Mouse (Mus musculus): Measurements from ENCODE around the gene Mgll.

Gene Mgll

GRCm38 (mm10) chr6:88717143-88718032 is 6.8 kb upstream of the Mgll start:
- peak; percentile 31 to 65 for DNase-seq (ENCODE audit: inconsistent age in 2 of 2, low spot score in 1 of 2)

DNA sequence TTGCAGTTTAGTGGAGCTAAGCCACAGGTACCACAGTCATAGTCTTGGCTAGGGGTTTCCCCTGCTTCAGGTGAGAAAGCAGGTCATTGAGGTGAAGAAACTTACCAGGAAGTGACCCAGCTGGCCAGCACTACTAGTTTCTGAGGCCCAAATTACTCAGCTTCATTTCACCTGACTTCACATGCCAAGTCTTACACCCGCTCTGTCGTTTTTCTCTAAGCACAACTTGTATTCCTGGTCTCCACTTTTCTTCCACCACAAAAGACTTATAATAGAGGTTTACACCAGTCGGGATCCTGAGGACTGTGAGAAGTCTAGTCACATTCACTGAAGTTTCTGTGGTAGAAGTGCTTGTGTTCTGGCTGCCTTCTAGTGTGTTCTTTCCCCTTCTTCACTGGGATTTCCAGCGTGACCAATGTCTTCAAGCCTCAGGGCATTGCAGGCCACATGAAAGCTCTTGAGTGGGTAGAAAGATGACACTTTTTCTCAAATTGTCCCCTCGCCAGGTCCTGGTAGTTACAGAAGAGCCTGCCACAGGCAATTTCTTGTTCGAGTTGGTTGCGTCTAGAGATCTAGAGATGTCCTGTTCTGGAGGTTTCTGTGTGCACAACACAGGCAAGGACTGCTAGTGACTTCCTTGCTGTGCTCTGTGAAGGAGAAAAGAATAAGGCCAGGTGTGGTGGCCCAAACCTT is 6.0 kb upstream of the Mgll start:
- DNase-seq (ENCODE audit: inconsistent age in 2 of 2, low spot score in 1 of 2) = no peak

DNA sequence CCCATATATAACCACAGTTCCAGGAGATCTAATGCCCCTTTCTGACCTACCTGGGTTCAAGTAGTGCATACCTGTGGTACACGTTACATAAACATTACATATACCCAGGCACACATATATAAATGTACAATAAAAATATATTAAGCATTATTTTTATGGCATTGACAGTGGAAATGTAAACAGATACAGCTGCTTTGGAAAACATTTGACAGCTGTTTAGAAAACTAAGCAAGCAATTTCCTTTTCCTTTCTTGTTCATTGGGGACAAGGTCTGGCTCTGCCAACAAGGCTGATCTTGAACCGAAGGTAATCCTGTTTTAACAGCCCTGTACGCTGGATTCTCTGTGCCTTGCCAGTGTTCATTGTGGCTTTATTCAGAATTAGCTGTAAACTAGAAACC is 3.2 kb upstream of the Mgll start:
- DNase-seq (ENCODE audit: inconsistent age in 2 of 2, low spot score in 1 of 2) = no peak

DNA sequence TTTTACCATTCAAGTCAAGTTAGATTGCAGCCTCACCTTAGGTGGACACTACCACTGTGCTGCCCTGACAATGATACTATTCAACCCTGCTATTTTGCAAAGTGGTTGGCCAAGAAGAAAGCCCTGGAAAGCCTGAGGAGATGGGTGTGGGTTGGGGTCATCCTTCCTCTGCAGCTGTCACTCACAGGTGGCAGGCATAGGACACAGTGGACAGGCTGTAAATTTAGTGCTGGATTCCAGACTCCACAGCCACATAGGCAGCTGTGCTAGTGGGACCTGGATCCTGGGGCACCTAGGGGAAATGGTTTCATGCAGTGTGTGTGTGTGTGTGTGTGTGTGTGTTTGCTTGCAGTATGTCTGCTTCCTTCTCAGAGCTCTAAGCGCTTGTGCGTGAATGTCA is 1.3 kb upstream of the Mgll start:
- no peak for DNase-seq (ENCODE audit: inconsistent age in 2 of 2, low spot score in 1 of 2)

DNA sequence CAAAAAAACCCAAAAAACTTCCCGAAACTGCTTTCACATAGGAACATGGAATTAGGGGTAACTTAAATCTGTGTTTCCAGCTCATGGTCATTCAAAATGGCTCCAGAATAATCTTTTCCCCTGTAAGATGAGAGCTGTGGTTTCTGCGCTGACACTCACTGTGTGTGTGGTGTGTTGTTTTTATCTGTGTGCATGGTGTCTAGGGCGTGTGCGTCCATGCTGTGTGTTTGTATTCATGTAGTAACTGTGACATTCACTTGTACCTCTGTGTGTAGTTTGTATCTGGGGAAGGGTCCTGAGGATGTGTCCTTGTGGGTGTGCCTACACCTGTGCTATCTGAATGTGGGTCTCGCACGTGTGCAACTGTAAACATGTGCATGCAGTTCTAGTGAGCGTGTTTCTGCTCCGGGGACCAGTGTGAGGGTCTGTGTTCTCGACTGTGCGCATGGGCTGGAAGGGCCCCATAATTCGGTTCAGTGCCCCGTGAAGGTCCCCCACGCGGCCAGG is 353 bp upstream of the Mgll start:
- DNase-seq (ENCODE audit: inconsistent age in 2 of 2, low spot score in 1 of 2) = no peak

- peak in 1 of 2 experiments; percentile 64 for DNase-seq (ENCODE audit: inconsistent age in 2 of 2, low spot score in 1 of 2)
These were observed 1.4 kb downstream of the Mgll start for GRCm38 (mm10) chr6:88725590-88725989.

- DNase-seq (ENCODE audit: inconsistent age in 2 of 2, low spot score in 1 of 2) = peak; percentile 34 to 83
These were observed 2.3 kb downstream of the Mgll start for GRCm38 (mm10) chr6:88726252-88727211.

DNA sequence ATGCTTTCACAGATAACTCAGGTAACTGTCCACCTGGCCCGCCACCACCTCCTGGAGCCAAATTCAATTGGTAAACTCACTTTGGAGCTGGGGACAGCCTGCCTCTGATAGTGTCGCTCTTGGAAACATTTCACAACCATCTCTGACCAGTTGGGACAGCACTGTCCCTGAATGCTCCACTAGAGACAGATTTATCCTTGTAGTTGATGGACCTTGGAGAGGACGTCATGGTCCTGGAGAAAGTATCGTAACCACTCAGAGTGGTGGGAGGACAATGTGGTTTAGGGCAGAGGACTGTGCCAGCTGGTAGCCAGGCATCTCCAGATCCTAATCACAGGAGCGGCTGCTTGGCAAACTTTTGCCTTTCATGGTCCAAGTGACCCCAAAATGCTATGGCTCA is 3.3 kb downstream of the Mgll start:
- peak; percentile 63 to 85 for DNase-seq (ENCODE audit: inconsistent age in 2 of 2, low spot score in 1 of 2)

DNA sequence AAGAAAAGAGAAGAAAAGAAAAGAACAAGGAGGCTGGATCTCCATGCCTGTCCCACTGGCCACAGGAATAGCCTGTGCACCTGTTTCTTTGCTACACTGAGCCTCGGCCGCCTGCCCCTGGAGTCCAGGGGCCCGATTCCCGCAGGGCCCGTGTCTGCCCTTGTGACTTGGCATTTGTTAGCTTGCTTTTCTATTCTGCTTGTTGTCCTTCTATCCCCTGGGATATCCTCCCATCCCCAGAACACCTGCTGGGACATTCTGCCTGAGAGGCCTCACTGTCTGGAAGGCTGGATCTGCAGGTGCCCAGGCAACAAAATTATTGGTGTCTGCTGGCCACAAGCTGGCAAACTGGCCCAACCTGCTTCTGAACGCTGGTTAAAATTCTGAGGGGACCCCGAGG is 3.8 kb downstream of the Mgll start:
- peak in 1 of 2 experiments; percentile 41 for DNase-seq (ENCODE audit: inconsistent age in 2 of 2, low spot score in 1 of 2)

DNA sequence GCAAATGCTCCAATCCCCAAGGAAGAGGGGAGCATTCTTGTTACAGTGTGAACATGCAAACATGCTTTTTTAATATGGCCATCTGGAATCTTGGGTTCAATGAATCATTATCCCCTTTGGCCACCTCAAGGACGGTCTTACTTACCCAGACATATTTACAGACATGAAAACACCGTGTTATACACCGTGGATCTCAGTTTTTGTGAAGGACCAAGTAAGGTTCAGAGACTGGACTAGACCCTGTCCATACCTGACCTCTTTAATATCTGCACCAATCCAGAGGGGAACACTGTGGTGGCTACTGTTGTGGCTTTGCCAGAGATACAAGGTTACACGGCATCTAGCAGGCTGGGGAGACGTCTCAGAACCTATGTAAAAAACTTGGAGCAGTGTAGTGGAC is 4.3 kb downstream of the Mgll start:
- peak in 1 of 2 experiments; percentile 25 for DNase-seq (ENCODE audit: inconsistent age in 2 of 2, low spot score in 1 of 2)

DNA sequence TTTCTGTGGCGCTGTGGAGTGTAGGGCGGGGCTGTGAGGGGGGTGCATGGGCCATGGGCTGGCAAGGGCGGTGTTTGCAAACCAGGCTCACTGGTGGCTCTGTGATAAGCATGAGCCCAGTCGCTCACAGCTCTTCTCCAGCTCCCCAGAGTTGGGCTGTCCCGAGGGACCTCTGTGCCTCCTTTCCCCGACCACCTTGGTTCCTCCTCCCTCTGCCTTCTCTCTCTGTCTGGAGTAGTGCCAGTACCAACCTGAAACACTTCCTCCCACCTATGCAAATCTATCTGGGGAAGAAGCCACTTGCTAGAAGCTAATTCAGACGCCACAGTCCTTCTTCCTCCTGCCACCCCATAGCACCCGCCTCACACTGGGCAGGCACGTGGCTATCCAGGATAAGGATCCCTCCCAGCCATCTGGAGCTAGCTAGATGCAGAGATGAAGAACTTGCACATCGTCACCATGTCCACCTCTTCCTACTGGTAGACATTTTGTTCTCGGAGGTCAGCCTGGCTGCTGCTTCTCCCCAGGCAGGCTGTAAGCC is 7.1 kb downstream of the Mgll start:
- no peak for DNase-seq (ENCODE audit: inconsistent age in 2 of 2, low spot score in 1 of 2)

DNA sequence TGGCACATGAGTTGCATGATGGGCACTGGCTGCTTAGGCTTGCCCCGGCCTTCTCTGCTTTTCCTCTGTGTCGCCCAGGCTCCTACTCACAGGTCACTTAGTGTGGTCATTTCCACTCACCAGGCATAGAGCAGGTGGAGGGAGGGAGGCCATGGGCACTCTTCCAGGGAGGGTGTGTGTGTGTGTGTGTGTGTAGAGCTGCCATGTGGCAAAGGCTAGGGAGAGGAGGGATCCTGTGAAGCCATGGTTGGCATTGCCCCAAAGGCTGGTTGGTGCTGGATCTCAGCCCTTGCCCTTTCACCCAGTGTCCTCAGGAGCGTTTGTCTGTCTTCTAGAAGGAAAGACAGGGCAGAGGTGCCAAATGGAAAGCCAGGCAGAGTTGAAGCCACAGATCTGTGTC is 7.8 kb downstream of the Mgll start:
- peak; percentile 84 to 95 for DNase-seq (ENCODE audit: inconsistent age in 2 of 2, low spot score in 1 of 2)

DNA sequence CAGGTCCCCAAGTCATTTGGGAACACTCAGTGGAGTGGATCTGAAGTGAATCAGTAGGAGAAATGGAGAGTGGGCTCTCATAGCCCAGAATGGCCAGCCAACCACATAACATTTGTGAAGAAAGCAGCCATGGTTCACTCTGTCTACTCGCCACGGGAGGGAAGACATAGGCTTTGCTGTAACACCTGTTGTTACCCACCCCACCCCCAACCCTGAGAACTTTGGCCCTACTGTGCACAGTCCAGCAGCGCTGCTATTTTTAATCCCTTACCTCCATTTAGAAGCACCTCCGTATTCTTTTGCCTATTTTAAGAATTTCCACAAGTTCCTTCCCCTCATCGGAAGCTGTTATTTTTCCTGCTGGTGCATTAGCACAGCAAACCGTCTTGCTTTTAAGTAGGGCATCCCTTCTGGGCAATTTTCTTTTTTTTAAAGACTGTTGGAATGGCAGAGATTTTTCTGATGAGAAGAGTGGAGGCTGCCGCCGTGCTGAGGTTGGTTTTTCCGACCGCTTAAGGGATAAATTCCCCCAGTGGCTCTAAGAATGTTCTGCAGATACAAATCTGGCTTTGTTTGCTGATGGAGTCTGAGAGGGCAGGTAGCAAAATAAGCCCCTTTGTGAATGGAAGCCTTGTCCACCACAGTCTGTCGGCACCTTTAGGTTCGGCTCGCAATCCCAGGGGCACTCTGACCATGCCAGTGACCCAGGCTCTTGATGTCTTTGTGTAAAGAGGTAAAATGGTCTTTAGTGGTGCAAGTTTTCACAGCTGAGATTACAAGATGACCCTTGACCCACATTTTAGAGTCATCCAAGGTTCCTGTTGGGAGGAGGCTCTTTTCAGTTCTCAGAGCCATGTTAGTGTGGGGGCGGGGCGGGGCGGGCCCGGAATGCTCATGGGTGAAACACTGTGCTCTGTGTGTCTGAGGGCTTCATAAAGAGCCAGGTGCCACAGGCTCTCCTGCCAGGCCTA is 8.7 kb downstream of the Mgll start:
- peak in 1 of 2 experiments; percentile 66 for DNase-seq (ENCODE audit: inconsistent age in 2 of 2, low spot score in 1 of 2)

DNA sequence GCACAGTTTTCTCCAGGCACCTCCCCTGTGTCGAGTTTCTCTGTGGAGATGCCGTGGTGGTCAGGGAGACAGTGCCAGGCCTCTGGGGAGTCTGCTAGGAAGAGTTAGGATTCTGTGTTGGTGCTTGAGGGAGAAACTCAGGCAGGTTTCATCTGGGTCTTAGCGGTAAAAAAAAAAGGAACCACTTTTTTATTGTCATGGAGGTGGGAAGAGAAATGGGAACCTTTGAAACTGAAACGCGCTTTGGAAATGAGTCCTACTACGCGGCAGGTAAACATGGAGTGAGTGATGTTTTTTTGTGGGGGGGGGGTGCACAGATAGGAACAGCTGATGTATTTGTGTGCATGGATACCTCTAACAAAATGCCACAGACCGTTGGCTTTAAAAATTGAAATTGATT is 12.1 kb downstream of the Mgll start:
- no peak for DNase-seq (ENCODE audit: inconsistent age in 2 of 2, low spot score in 1 of 2)

DNA sequence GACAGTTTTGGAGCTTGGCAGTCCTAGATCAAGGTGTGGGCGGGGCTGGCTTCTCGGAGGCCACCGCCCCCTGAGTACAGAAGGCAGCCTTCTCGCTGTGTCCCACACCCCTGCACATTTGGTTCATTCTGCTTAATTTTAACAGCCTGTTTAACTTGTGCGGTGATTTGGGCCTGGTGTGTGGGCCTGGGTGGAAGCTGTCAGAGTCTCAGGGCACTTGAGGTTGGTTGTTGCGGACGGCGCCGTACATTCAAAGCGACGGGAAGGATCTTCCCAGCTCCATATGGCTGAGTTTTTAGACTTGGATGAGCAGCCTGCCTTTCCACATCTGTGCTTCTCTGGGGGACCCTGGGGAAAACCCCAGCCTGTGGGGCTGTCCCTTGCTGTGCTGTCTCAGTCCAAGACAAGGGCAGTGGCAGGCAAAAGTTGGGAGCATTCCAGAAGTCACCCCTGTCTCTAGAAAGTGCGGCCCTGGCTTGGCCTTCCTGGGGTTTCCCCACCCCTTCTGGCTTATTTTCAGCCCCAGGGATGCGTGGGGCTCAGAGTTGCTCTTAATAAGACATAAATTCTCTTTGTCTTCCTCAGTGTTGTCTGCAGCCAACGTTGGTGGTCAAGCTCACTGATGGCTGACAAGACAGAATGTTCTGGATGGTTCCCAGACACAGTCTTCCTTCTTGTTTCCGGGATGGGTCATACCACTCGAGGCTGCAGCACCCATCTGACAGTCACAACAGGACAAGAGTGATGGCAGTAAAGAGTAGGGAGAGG is 12.7 kb downstream of the Mgll start:
- peak; percentile 55 to 78 for DNase-seq (ENCODE audit: inconsistent age in 2 of 2, low spot score in 1 of 2)

GRCm38 (mm10) chr6:88737509-88737888 is 13.3 kb downstream of the Mgll start:
- DNase-seq (ENCODE audit: inconsistent age in 2 of 2, low spot score in 1 of 2) = peak; percentile 85 to 91

DNA sequence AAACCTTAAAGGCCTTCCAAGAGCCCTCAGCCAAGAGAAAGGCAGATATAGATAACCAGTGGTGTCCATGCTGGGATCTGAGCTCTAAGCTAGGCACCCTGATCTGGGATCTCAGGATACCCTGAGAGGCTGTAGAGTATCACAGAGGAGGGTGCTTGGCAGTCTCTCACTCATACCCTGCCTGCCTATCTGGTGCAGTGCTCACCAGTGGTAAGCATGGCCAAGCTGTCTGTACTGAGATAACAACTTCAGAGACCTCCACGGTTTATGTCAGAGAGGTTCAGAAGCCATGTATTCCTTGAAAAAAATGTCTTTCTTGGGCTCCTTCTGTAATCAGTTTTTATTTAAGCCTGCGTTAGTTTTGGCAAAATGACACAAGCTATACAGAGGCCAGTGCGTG is 16.8 kb downstream of the Mgll start:
- no peak for DNase-seq (ENCODE audit: inconsistent age in 2 of 2, low spot score in 1 of 2)

DNA sequence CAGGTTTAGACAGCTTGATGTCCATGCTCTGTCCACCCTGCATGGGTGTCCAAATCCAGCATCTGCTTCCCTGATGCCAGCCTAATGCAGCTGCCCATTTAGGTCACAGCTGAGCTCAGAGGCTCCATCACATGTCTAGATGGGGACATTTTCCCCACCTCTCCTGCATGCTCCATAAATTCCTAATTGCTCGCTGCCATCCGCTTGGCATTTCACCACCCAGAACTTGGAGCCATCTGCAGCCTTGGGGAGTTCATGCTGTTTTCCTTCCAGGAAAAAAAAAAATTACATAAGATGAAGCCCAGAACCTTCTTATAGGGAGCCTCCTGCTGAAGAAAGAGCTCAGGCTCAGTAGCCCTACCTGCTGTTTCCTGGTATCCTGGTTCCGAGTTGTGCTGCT is 17.6 kb downstream of the Mgll start:
- DNase-seq (ENCODE audit: inconsistent age in 2 of 2, low spot score in 1 of 2) = no peak
